Mouse (Mus musculus) heart, postnatal 25 days (tissue): ENCODE results near the gene Atp2a3. TPM values are rescaled to one million over a fixed set of nuclear protein-coding genes. Genes with fewer than 3 reads are reported as not detected.

Source experiments
- DNase-seq: peaks from one replicate; pipeline ENCODE4 v3.0.0; 2022; ENCODE audit warnings: low spot score
- intact Hi-C: fragments of 180-260 bp; cut with DNase I; formaldehyde crosslinking; loops from one replicate; pipeline ENCODE4 v1.15.1; 2025
- total RNA-seq, 2 experiments: library from RNA; stranded (reverse); gene quantifications; 2 replicates each; pipeline ENCODE4 v1.2.3; 2021

Gene Atp2a3
- total RNA-seq, 2 experiments from 2014 or later = 11.5 to 12.2 TPM

DNA sequence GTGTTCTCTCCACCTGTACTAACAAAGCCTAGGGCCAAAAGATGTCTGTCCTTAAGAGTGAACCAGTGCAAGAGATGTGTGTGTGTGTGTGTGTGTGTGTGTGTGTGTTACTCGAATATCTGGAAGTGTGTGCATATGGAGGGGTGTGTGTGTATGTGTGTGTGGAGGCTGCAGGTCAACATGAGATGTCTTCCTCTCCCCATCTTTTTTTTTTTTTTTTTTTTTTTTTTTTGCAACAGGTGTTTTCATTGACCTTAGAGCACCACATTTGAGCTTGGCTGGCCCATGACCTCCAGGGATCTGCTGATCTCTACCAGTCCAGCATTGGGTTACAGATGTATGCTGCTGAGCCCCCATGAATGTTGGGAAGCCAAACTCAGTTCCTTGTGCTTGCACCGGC is 35.8 kb downstream of the Atp2a3 start:
- no peak for DNase-seq
- intact Hi-C loops = no loop called here

DNA sequence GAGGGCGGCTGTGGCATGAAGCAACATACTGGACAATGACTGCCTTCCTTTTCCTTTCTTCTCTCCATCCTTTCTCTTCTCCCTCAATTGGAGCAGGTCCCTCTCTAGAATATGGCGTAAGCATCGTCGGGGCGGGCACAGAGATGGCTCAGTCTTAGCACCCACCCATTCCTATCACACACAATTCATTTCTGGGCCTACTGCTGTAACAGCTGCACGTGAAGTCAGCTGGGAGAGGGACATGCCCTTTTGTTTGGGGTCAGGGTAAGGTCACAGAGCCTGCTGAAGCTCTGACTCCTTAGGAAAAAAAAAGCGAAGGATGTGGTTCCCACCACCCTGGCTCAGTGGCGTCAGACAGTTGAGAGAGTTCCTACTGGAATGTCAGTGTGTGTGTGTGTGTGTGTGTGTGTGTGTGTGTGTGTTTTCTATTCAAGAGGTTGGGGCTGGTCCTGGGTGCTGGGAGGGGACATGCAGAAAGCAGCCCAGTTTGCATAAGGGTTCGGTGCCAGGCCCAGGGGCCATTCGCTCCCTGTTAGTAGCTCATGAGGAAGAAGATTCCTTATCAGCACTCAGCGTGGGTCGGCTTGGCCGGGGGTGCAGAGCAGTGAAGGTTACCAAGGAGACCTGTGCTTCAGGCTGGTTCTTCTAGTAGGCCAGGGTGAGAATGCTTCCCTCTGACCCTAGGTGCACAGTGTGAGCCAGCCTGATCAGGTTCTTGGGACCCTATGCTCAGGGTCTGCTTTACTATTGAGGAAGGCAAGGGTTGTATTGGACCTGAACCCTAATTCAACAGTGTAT is 36.8 kb downstream of the Atp2a3 start:
- intact Hi-C loops = no loop called here

GRCm38 (mm10) chr11:72998771-72999170 is 37.8 kb downstream of the Atp2a3 start, which contains the start of gene P2rx1:
TSS of gene P2rx1 (plus strand) at chr11:72999103.
- intact Hi-C loops = no loop called here
- DNase-seq = no peak

More for the DNA sequence above, 36.8 kb downstream of the Atp2a3 start:
- no peak for DNase-seq

GRCm38 (mm10) chr11:73001029-73001428 is 40.1 kb downstream of the Atp2a3 start:
- intact Hi-C loops = loop anchor here (1.0 kb wide), 1 partner anchor 75 kb away; no protein-coding TSS in a partner anchor
- DNase-seq = no peak

- intact Hi-C loops = loop anchor here (1.0 to 5.0 kb wide), 4 partner anchors 33 to 1366 kb away; no protein-coding TSS in a partner anchor
- no peak for DNase-seq
These were observed 45.4 kb downstream of the Atp2a3 start for GRCm38 (mm10) chr11:73006377-73006776.

GRCm38 (mm10) chr11:73007113-73007512 is 46.1 kb downstream of the Atp2a3 start:
- DNase-seq = no peak
- intact Hi-C loops = loop anchor here (2.0 to 5.0 kb wide), 3 partner anchors 42 to 1365 kb away; no protein-coding TSS in a partner anchor

GRCm38 (mm10) chr11:73007698-73008481 is 46.9 kb downstream of the Atp2a3 start:
- intact Hi-C loops = loop anchor here (2.0 to 5.0 kb wide), 3 partner anchors 41 to 1364 kb away; no protein-coding TSS in a partner anchor
- no peak for DNase-seq

DNA sequence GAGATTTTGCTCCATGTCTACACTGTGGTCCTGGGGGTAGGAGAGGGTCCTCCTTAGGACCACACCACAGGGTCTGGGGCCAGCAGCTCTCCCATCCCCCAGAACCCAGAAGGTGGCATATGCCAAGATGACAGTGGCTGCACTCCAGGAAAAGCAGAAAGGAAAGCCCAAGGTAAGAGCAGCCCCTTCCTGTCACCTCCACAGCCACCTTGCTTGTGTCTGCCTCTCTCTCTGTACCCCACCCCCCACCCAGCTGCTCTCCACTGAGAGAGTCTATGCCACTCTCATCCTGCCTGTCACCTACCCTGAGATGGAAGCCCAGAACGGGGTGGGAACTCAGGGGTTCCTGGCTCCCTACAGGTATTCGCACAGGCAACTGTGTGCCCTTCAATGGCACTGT is 47.9 kb downstream of the Atp2a3 start:
- intact Hi-C loops = loop anchor here (5.0 kb wide), 2 partner anchors 98 to 1363 kb away; no protein-coding TSS in a partner anchor
- DNase-seq = no peak

DNA sequence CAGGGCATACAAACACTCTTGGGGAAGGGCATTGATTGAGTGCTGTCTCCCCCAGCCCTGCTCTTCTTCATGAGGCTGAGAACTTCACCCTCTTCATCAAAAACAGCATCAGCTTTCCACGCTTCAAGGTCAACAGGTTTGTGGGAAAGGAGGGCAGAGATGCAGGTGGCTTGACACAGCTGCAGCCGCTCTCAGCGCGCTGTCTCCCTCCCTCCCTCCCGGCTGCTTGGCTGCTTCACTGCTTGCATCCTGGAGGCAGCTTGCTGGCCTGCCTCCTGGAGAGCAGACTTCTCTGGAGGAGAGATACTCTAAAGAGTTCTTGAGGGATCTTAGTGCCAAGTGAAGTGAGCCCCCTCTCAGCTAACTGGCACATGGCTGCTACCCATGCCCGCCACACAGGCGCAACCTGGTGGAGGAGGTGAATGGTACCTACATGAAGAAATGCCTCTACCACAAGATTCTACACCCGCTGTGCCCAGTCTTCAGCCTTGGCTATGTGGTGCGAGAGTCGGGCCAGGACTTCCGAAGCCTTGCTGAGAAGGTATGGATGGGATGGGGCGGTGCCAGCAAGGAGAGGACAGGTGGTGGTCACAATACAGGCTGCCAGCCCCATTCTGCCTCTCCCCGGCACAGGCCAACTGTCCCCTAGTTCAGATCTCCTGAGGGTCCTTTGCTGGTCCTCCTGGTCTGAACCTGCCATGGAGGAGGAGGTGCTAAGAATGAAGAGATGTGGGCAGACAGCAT is 48.7 kb downstream of the Atp2a3 start:
- DNase-seq = no peak
- intact Hi-C loops = loop anchor here (5.0 kb wide), 2 partner anchors 98 to 1363 kb away; no protein-coding TSS in a partner anchor

GRCm38 (mm10) chr11:73013981-73014380 is 53.0 kb downstream of the Atp2a3 start:
- intact Hi-C loops = no loop called here
- DNase-seq = no peak

GRCm38 (mm10) chr11:73014831-73015344 is 53.9 kb downstream of the Atp2a3 start:
- intact Hi-C loops = no loop called here

GRCm38 (mm10) chr11:73015391-73016102 is 54.6 kb downstream of the Atp2a3 start:
- intact Hi-C loops = no loop called here
- peak; percentile 64 for DNase-seq

More at GRCm38 (mm10) chr11:73014831-73015344, 53.9 kb downstream of the Atp2a3 start:
- DNase-seq = no peak

DNA sequence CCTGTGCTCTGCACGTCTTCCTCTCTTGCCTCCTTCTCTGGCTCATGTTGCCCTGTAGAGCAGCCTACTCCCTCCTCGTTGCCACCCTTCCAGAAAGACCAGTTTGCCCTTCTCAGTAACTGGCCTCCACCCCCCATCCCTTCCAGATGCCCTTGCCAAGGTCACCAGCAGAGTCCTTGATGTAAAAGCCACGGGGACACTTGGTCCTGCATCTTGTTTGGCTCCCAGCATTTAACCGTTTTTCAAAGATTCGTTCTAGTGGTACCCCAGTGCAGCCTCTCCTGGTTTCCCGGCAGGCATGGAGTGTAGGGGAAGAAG is 55.1 kb downstream of the Atp2a3 start:
- intact Hi-C loops = no loop called here
- no peak for DNase-seq

- peak; percentile 88 for DNase-seq
- intact Hi-C loops = no loop called here
These were observed 57.6 kb downstream of the Atp2a3 start, which contains the start of gene Camkk1 for GRCm38 (mm10) chr11:73018471-73019146. TSS of gene Camkk1 (plus strand) at chr11:73019008.

DNA sequence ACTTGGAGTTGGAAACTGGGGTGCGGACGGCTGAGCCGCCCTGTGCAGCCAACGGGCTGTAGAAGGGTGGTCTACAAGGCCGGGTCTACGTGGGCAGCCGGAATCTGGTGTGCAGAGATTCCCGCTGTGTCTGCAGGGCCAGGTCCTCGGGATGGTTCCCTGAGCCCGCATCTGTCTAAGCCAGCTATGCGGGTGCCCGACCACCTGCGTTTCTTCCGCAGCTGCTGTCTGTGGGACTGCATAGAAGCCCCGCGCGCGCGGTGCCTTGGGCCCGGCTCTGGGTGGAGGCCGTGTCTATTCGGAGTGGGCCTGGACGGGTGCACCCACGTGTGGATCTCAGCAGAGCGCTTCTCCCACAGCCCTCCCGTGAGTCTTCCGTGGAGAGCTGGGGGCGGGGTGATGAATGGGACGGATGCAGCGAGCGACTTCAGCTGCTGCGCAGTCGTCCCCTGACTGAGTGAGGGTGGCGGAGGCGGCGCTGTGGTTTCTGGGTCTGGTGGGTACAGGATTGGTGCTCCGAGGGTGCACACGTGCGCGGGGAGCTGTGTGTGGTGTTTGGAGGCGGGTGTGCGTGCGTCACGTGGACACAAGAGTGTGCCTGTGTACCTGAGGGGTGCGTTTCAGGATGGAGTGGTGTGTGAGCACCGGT is 58.3 kb downstream of the Atp2a3 start:
- no peak for DNase-seq
- intact Hi-C loops = no loop called here

- intact Hi-C loops = no loop called here
- DNase-seq = no peak
These were observed 60.2 kb downstream of the Atp2a3 start for GRCm38 (mm10) chr11:73020953-73021800.

DNA sequence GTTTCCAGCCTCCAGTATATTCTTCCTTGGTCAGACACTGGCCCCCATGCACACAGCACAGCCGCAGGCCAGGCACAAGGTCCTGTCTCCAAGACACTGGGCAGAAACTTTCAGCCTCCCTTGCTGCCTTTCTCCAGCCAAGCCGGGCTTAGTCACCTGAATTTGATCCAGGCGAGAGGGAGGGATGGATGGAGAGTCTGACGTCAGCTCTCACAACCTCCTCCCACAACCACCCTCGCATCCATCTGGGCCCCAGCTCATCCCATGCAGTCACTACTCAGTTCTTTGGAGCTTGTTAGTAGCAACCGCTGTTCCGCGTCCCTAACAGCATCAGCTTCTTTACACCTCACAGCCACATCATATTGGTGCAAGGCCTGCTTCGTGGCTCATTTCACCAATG is 62.1 kb downstream of the Atp2a3 start:
- intact Hi-C loops = no loop called here
- peak; percentile 78 for DNase-seq
